Mouse (Mus musculus) heart, embryonic 16.5 days (tissue): ENCODE results near the gene Anapc16. TPM values are rescaled to one million over a fixed set of nuclear protein-coding genes. Genes with fewer than 3 reads are reported as not detected.

ENCODE experiments used
- ATAC-seq: fragments of 200-750 bp; cut with Nextera tagmentation; replicated peaks from 2 replicates; pipeline ENCODE4 v1.8.0; 2017; ENCODE audit warnings: moderate number of reproducible peaks; ENCODE audit not compliant: insufficient read depth, low FRiP score; ENCODE audit errors: extremely low read depth
- H3K27ac ChIP-seq: fragments of 300-500 bp; sonication (generic); 2 replicates; pipeline ENCODE4 v1.5.1; 2014; ENCODE audit warnings: mild to moderate bottlenecking, low read length, control low read depth, moderate library complexity
- H3K27me3 ChIP-seq: fragments of 300-500 bp; sonication (generic); 2 replicates; pipeline ENCODE4 v1.6.1; 2014; ENCODE audit warnings: low read length, mixed read lengths; ENCODE audit not compliant: control insufficient read depth, insufficient read depth
- H3K36me3 ChIP-seq: fragments of 300-500 bp; sonication (generic); 2 replicates; pipeline ENCODE4 v1.6.1; 2014; ENCODE audit not compliant: control insufficient read depth, insufficient read depth
- H3K4me1 ChIP-seq: fragments of 300-500 bp; sonication (generic); 2 replicates; pipeline ENCODE4 v1.6.1; 2014; ENCODE audit warnings: low read length, mixed read lengths; ENCODE audit not compliant: control insufficient read depth, insufficient read depth
- H3K4me2 ChIP-seq: fragments of 300-500 bp; sonication (generic); 2 replicates; pipeline ENCODE4 v1.6.1; 2014; ENCODE audit warnings: low read depth, mild to moderate bottlenecking, control low read depth, low read length
- H3K4me3 ChIP-seq: fragments of 300-500 bp; sonication (generic); 2 replicates; pipeline ENCODE4 v1.5.1; 2014; ENCODE audit warnings: mild to moderate bottlenecking, control low read depth, low read length
- H3K9ac ChIP-seq: fragments of 300-500 bp; sonication (generic); 2 replicates; pipeline ENCODE4 v1.6.1; 2014; ENCODE audit warnings: low read length, control low read depth
- H3K9me3 ChIP-seq: fragments of 300-500 bp; sonication (generic); replicated peaks from 2 replicates; pipeline ENCODE4 v1.6.1; 2016; ENCODE audit warnings: low read length; ENCODE audit not compliant: control insufficient read depth
- WGBS: fragments of 180-500 bp; shearing (Covaris S2); extraction: QIAGEN DNeasy Blood & Tissue Kit; methylation state at CpG from one replicate; pipeline ENCODE4 v1.1.7; 2014; 5-methylcytosine and 5-hydroxymethylcytosine counted together
- polyA plus RNA-seq: library from polyadenylated mRNA; unstranded; fragments of >200 nt; fragmentation: Nextera tagmentation; extraction: Ambion mirVana; gene quantifications from 2 replicates; pipeline ENCODE4 v1.2.1, GENCODE M21; 2015

The Anapc16 gene
- polyA plus RNA-seq, 1 experiment from 2014 or later: 89.3 TPM

DNA sequence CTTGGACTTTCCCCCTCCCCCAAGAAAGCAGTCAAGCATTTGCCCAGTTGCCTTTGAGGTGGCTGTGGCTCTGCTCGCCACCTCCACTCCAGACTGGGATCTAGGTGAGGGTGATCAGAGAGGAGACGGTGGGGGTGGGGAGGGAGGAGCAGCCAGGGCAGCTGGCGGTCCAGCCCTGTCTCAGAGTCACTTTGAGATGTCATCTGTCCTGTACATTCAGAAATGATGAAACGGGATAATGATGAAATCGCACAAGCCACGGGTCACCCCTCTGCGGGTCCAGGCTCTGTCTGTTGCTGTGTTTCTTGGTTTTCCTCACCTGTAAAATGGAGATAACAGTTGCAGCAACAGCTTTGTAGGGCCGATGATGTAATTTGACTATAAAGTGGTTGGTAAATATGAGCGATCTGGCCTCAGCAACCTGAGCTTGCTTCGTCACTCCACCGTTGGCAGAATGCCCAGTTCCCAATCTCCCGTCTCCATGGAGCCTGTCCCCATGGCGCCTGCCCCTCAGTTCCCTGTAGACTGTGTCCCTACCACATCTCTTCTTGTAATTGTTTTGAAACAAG lies 59.4 kb downstream of the Anapc16 start:
- Histone ChIP-seq H3K36me3 (no peaks in the 10 kb centered on the region), H3K27ac (peak overlapping the region; percentile 51), H3K4me1 (peaks cover 14% of the 10 kb centered on the region), H3K4me3 (peak overlapping the region; percentile 33), H3K9me3 (no peaks in the 10 kb centered on the region), H3K27me3 (no peaks in the 10 kb centered on the region), H3K4me2 (peak overlapping the region; percentile 73), H3K9ac (peak overlapping the region; percentile 22)
- ATAC-seq: peak; percentile 68
- WGBS: 15% methylated on average over 13 of the region's 13 CpGs

DNA sequence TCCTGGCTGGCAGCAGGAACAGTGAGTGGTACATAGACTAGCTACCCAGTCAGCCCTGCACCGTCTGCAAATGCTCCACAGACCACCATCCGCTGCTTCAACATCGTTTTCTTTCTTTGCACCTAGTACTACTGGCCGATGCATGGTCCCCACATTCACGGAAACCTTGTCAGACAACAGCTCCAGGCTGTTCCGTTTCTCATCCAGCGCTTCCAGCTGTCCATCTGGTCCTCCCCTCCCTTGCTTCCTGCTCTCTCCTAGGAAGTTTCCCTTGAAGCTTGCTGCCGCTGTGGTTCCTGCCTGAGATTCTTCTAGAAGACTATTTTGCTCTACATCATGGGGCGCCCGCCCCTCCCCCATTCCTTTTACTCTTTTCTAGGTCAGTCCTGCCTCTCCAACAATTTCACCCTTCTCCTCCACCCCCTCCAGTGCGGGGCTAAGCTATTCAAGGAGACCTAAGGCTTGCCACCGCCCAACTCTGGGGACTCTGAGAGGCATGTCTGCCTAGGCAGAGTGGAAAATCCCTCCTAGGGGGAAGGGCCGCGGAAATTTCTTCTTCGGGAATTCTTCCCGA lies 60.0 kb downstream of the Anapc16 start:
- Histone ChIP-seq H3K4me2 (peak overlapping the region; percentile 73), H3K4me1 (peaks cover 12% of the 10 kb centered on the region), H3K27me3 (no peaks in the 10 kb centered on the region), H3K9me3 (no peaks in the 10 kb centered on the region), H3K27ac (peak overlapping the region; percentile 51), H3K4me3 (peak overlapping the region; percentile 33), H3K36me3 (no peaks in the 10 kb centered on the region), H3K9ac (peak overlapping the region; percentile 22)
- WGBS: 4% methylated on average over 16 of the region's 16 CpGs
- 0 out of 2 replicates have a peak, but pooled peaks have one; percentile 20 for ATAC-seq

DNA sequence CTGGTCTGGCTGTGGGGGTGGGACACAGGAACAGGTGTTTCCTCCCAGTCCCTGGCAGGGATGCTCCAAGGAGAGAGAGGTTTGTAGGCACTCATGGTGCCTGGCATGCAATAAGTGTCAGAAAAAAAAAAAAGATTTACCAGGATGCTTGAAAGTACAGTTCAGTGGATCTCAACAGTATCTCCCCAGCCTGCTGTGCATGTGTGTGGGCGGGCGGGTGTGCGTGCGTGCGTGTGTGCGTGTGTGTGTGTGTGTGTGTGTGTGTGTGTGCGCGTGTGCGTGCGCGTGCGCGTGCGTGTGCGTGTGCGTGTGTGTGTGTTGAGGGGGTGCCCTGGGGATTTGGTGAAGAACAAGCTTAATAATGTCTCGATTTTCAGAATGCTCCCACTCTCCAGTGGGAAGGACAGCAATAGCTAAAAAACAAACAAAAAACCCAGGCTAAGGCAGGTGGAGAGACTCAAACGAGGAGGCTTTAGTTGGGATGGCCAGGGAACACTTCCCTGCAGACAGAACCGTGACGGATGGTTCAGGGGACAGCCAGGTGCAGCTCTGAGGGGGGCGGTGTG lies 60.6 kb downstream of the Anapc16 start:
- H3K4me2 ChIP-seq: peak overlapping the region; percentile 73

DNA sequence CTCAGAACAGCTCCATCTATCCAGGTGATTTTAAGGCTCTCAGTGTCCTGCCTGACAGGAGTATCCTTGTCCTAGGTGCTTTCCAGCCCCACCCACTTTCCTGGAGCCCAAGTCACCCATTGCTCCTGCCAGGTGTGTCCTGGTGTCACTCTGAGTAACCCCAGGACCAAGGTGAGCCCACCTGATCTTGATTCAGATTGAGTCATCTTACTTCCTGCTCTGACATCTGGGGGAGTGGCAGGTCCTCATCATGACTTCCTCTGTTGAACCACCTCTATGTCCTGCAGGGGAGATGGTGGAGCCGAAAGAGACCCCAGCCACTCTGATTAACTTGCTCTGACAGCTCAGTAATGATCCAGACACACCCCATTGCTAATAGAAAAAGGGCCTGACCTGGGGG lies 63.9 kb downstream of the Anapc16 start:
- no peak overlapping the region for H3K27ac ChIP-seq
- H3K9me3 ChIP-seq: no peaks in the 10 kb centered on the region
- WGBS: 81% methylated on average over 1 of the region's 1 CpGs
- H3K36me3 ChIP-seq: no peaks in the 10 kb centered on the region
- H3K4me3 ChIP-seq: no peak overlapping the region
- H3K9ac ChIP-seq: no peak overlapping the region
- H3K4me1 ChIP-seq: peaks cover 12% of the 10 kb centered on the region
- H3K4me2 ChIP-seq: no peak overlapping the region
- no peaks in the 10 kb centered on the region for H3K27me3 ChIP-seq
- no peak for ATAC-seq

More for the DNA sequence above, 60.6 kb downstream of the Anapc16 start:
- Histone ChIP-seq H3K36me3 (no peaks in the 10 kb centered on the region), H3K9ac (peak overlapping the region; percentile 22), H3K27me3 (no peaks in the 10 kb centered on the region), H3K4me1 (peaks cover 12% of the 10 kb centered on the region), H3K9me3 (no peaks in the 10 kb centered on the region), H3K4me3 (peak overlapping the region; percentile 33), H3K27ac (no peak overlapping the region; the same call in 1 of the 2 replicates)
- 44% methylated on average over 21 of the region's 21 CpGs for WGBS
- no peak for ATAC-seq

DNA sequence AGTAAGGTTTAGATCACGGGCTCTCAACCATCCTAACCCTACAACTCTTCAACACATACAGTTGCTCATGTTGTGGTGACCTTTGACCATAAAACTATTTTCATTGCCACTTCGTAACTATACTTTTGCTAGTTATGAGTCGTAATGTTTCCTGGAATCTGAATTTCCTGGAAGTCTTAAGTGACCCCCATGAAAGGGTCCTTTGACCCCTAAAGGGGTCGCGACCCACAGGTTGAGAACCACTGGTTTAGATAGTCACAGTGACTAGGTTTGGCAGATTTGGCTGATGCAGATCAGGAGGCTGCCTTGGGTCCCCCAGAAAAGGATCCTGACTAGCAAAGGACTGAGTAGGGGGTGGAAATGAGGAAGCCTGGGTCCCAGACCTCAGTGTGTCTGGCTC lies 64.3 kb downstream of the Anapc16 start:
- Histone ChIP-seq H3K27ac (no peak overlapping the region), H3K4me1 (peaks cover 12% of the 10 kb centered on the region), H3K9ac (no peak overlapping the region), H3K9me3 (no peaks in the 10 kb centered on the region), H3K4me2 (no peak overlapping the region), H3K4me3 (no peak overlapping the region), H3K27me3 (no peaks in the 10 kb centered on the region), H3K36me3 (no peaks in the 10 kb centered on the region)
- ATAC-seq: no peak
- 80% methylated on average over 5 of the region's 5 CpGs for WGBS

Other genes starting within 250 kb of the Anapc16 start
- 22.1 and 26.3 TPM in 2 replicates for gene Dnajb12, start 123.6 kb downstream of the Anapc16 start, polyA plus RNA-seq
- gene Ddit4, start 51.3 kb downstream of the Anapc16 start, polyA plus RNA-seq: 29.0 and 31.9 TPM in 2 replicates
- gene Ascc1, start 330 bp downstream of the Anapc16 start, polyA plus RNA-seq: 41.9 and 44.1 TPM in 2 replicates
- gene Spock2, start 103.1 kb upstream of the Anapc16 start, polyA plus RNA-seq: 6.7 and 8.6 TPM in 2 replicates
- gene Chst3, start 216.1 kb upstream of the Anapc16 start, polyA plus RNA-seq: 0.46 and 0.57 TPM in 2 replicates